Mouse (Mus musculus): Measurements from ENCODE around the gene Prnd. TPM values are rescaled to one million over a fixed set of nuclear protein-coding genes. Genes with fewer than 3 reads are reported as not detected.

Gene Prnd
- polyA plus RNA-seq, 1 experiment from 2014 or later, result 3.6 TPM

DNA sequence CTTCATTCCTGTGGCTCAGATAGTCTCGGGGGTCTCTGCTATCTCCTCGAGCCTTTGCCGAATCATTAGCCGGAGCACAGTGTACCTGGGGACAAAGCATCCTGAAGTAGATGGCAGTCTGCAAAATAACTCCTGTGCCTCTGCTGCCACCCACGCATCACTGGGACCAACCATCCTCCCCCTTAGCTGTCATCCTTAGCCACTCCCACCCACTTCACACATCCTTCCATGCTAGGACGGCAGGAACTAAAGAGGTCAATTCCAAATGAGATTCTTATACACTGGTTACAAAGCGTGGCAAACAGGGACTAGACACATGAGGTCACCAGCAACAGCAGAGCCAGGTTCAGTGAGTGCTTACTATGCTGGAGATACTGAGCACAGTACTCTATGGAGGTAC lies 45.7 kb downstream of the Prnd start:
- no peaks in the 10 kb centered on the region for H3K27me3 ChIP-seq (ENCODE audit: low read depth, poor library complexity, severe bottlenecking)
- H3K27ac ChIP-seq (replicated peaks), result no peak overlapping the region
- 92% methylated on average over 7 of the region's 7 CpGs for WGBS
- H3K9me3 ChIP-seq (replicated peaks), result no peaks in the 10 kb centered on the region
- peaks cover 19% of the 10 kb centered on the region for H3K4me1 ChIP-seq
- no peak for DNase-seq (ENCODE audit: low spot score)
- H3K4me3 ChIP-seq, result no peak overlapping the region
- peaks cover 70% of the 10 kb centered on the region for H3K36me3 ChIP-seq

DNA sequence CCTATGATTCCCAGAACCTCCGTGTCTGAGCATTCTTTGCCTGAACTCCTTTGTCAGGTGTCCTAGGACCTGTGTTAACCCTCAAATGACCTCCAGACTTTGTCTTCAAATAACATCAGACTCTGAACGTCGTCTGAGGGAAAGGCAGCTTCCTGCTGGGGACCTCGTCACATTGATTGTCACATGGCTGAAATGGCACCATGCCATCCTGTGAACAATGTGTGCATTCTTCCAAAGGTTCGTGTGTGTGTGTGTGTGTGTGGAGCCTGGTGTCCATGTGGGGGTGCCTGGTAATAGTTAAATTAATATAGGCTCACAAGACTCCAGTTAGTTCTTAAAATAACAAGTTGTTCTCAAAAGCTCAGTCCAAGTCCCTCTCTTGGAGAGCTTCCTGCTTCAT lies 46.7 kb downstream of the Prnd start:
- Histone ChIP-seq H3K27ac (replicated peaks) (no peak overlapping the region), H3K9me3 (replicated peaks) (no peaks in the 10 kb centered on the region)

GRCm38 (mm10) chr2:132001696-132002334 lies 51.2 kb downstream of the Prnd start:
- 91% methylated on average over 13 of the region's 13 CpGs for WGBS
- Histone ChIP-seq H3K4me3 (no peak overlapping the region), H3K4me1 (no peaks in the 10 kb centered on the region), H3K9me3 (replicated peaks) (no peaks in the 10 kb centered on the region), H3K27ac (replicated peaks) (no peak overlapping the region), H3K36me3 (peaks cover 96% of the 10 kb centered on the region), H3K27me3 (ENCODE audit: low read depth, poor library complexity, severe bottlenecking) (no peaks in the 10 kb centered on the region)
- DNase-seq (ENCODE audit: low spot score), result no peak

More for the DNA sequence above, 46.7 kb downstream of the Prnd start:
- H3K4me1 ChIP-seq, result peaks cover 17% of the 10 kb centered on the region
- DNase-seq (ENCODE audit: low spot score), result no peak
- no peak overlapping the region for H3K4me3 ChIP-seq
- H3K36me3 ChIP-seq, result peaks cover 79% of the 10 kb centered on the region
- H3K27me3 ChIP-seq (ENCODE audit: low read depth, poor library complexity, severe bottlenecking), result no peaks in the 10 kb centered on the region
- WGBS, result 68% methylated on average over 5 of the region's 5 CpGs

GRCm38 (mm10) chr2:132003916-132004315 lies 53.3 kb downstream of the Prnd start:
- WGBS, result 85% methylated on average over 5 of the region's 5 CpGs
- no peak for DNase-seq (ENCODE audit: low spot score)
- H3K4me3 ChIP-seq, result no peak overlapping the region
- H3K9me3 ChIP-seq (replicated peaks), result no peaks in the 10 kb centered on the region
- peaks cover 5% of the 10 kb centered on the region; the same call in 1 of the 2 replicates for H3K4me1 ChIP-seq
- H3K27ac ChIP-seq (replicated peaks), result no peak overlapping the region
- no peaks in the 10 kb centered on the region for H3K27me3 ChIP-seq (ENCODE audit: low read depth, poor library complexity, severe bottlenecking)
- H3K36me3 ChIP-seq, result peaks cover 96% of the 10 kb centered on the region

DNA sequence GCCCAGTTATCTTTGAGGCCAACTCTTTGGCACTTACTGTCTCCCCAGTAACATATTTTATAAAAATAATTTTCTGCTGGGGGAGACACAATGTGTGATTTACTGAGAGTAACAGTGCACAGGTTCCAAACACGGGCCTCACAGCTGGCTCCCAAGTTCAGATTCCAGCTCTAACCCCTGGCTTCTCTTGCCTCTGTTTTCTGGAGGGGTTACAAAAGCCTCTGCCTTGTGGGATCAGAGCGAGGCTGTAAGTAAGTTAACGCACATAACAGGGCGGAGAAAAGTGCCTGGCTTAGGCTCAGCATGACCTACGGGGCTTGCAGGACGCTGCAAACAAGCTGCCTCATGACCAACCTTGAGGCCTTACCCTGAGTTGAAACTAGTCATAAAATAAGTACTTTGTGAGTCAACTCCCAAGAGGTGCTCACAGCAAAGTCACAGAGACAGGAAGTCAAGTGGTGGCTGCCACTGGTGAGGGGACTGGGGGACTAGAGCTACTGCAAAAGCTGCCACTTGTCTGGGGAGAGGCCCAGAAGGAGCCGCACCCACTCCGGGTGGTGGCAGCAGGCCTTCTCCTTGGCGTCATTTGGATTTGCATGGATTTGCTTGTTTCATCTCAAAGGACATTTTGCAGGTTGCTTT lies 54.0 kb downstream of the Prnd start:
- no peaks in the 10 kb centered on the region for H3K9me3 ChIP-seq (replicated peaks)
- H3K36me3 ChIP-seq, result peaks cover 98% of the 10 kb centered on the region
- WGBS, result 85% methylated on average over 9 of the region's 9 CpGs
- peaks cover 5% of the 10 kb centered on the region; the same call in 1 of the 2 replicates for H3K4me1 ChIP-seq
- DNase-seq (ENCODE audit: low spot score), result no peak
- no peaks in the 10 kb centered on the region for H3K27me3 ChIP-seq (ENCODE audit: low read depth, poor library complexity, severe bottlenecking)
- no peak overlapping the region for H3K27ac ChIP-seq (replicated peaks)
- H3K4me3 ChIP-seq, result no peak overlapping the region

GRCm38 (mm10) chr2:132005445-132005844 lies 54.8 kb downstream of the Prnd start:
- no peak overlapping the region for H3K4me3 ChIP-seq
- 88% methylated on average over 4 of the region's 4 CpGs for WGBS
- DNase-seq (ENCODE audit: low spot score), result no peak
- H3K36me3 ChIP-seq, result peaks cover 98% of the 10 kb centered on the region
- no peaks in the 10 kb centered on the region for H3K27me3 ChIP-seq (ENCODE audit: low read depth, poor library complexity, severe bottlenecking)
- no peaks in the 10 kb centered on the region for H3K9me3 ChIP-seq (replicated peaks)
- H3K4me1 ChIP-seq, result peaks cover 5% of the 10 kb centered on the region; the same call in 1 of the 2 replicates
- no peak overlapping the region for H3K27ac ChIP-seq (replicated peaks)

Other genes starting within 250 kb of the Prnd start
- not detected in 2 replicates for gene Erv3, start 91.1 kb upstream of the Prnd start, polyA plus RNA-seq (2016; fragmentation: Nextera tagmentation; extraction: Ambion mirVana)
- gene Prnp, start 40.9 kb upstream of the Prnd start, polyA plus RNA-seq (2016; fragmentation: Nextera tagmentation; extraction: Ambion mirVana), result 18.8 and 32.1 TPM in 2 replicates
- gene Prn, start 40.9 kb upstream of the Prnd start, polyA plus RNA-seq (2016; fragmentation: Nextera tagmentation; extraction: Ambion mirVana), result not detected in 2 replicates
- 28.6 and 34.2 TPM in 2 replicates for gene Rassf2, start 79.4 kb downstream of the Prnd start, polyA plus RNA-seq (2016; fragmentation: Nextera tagmentation; extraction: Ambion mirVana)
- gene Slc23a2, start 194.2 kb downstream of the Prnd start, polyA plus RNA-seq (2016; fragmentation: Nextera tagmentation; extraction: Ambion mirVana), result 8.8 and 9.0 TPM in 2 replicates

All from midbrain, embryonic 10.5 days (tissue).